Mouse (Mus musculus) embryonic facial prominence, embryonic 13.5 days (tissue): ENCODE measurements at regions not wholly inside any gene's neighbourhood (a gene's known extent, or its start where the extent isn't known, plus 50 kb on each side); places are given as distances from the start of the nearest gene placed in this dataset.
A peak's percentile ranks its signal among the peaks of the same experiment; 100 is the strongest.

ENCODE experiments used
- ATAC-seq: fragments of 200-750 bp; cut with Nextera tagmentation; 2 replicates; pipeline ENCODE4 v1.8.0; 2017; ENCODE audit warnings: low read depth; ENCODE audit not compliant: insufficient number of reproducible peaks, insufficient read depth, low FRiP score, low TSS enrichment
- H3K27ac ChIP-seq: fragments of 300-500 bp; sonication (generic); 2 replicates; pipeline ENCODE4 v1.5.1; 2015; ENCODE audit warnings: moderate library complexity, mild to moderate bottlenecking, inconsistent platforms
- H3K27me3 ChIP-seq: fragments of 300-500 bp; sonication (generic); 2 replicates; pipeline ENCODE4 v1.6.1; 2015; ENCODE audit warnings: mild to moderate bottlenecking, inconsistent platforms
- H3K36me3 ChIP-seq: fragments of 300-500 bp; sonication (generic); 2 replicates; pipeline ENCODE4 v1.6.1; 2015; ENCODE audit warnings: mild to moderate bottlenecking, inconsistent platforms
- H3K4me1 ChIP-seq: fragments of 300-500 bp; sonication (generic); 2 replicates; pipeline ENCODE4 v1.6.1; 2015; ENCODE audit warnings: inconsistent platforms
- H3K4me2 ChIP-seq: fragments of 300-500 bp; sonication (generic); 2 replicates; pipeline ENCODE4 v1.6.1; 2015; ENCODE audit warnings: moderate library complexity, mild to moderate bottlenecking, inconsistent platforms
- H3K4me3 ChIP-seq: fragments of 300-500 bp; sonication (generic); 2 replicates; pipeline ENCODE4 v1.5.1; 2015; ENCODE audit warnings: mild to moderate bottlenecking, inconsistent platforms
- H3K9ac ChIP-seq: fragments of 300-500 bp; sonication (generic); 2 replicates; pipeline ENCODE4 v1.6.1; 2015; ENCODE audit warnings: mild to moderate bottlenecking, inconsistent platforms
- H3K9me3 ChIP-seq: fragments of 300-500 bp; sonication (generic); 2 replicates; pipeline ENCODE4 v1.6.1; 2016; ENCODE audit warnings: inconsistent platforms
- WGBS: fragments of 180-500 bp; shearing (Covaris S2); methylation state at CpG from one replicate; pipeline ENCODE4 v1.1.7; 2015; ENCODE audit warnings: mixed read lengths; 5-methylcytosine and 5-hydroxymethylcytosine counted together

DNA sequence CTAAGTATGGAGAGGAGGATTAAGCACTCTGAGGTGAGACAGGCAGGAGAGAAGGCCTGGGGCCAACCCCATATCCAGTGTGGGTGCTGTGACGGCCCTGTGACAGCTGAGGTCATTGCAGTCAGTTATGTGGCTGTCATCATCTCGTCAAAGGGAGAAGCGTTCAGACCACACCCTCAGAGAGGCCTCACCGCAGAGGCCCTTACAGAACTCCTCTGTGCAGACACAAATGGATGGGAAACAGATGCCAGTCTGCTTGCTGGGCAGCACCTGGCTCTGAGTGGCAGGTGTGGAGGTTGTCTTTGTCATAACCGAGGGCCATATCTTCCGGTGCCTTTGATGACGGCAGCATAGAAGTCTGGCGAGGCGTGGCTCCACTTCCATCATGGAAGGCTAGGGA lies 73.2 kb upstream of the Pmepa1 start:
- Histone ChIP-seq H3K9me3 (no peaks in the 10 kb centered on the region), H3K27me3 (no peaks in the 10 kb centered on the region), H3K4me2 (no peak overlapping the region), H3K27ac (no peak overlapping the region), H3K36me3 (no peaks in the 10 kb centered on the region), H3K4me3 (no peak overlapping the region), H3K9ac (no peak overlapping the region), H3K4me1 (peaks cover 48% of the 10 kb centered on the region)
- WGBS, result 50% methylated on average over 9 of the region's 9 CpGs
- no peak for ATAC-seq

DNA sequence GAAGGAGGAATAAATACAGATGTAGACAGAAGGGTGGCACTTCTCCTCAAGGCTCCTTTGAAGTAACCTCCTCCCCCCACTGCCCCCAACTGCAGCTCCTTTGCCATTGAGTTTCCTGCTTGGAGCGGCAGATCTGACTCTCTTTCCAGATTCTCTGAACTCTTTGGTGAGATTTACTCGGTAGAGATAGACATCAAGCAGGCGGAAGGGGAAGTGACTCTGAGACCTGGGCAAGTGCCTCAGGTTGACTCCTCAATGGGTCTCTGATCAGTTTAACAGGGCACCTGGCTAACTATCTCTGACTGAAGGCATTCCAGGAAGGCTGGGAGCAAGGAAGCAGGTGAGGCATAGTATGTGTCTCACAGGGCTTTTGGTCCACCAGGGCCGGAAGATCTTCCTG lies 73.6 kb upstream of the Pmepa1 start:
- Histone ChIP-seq H3K4me2 (no peak overlapping the region), H3K9ac (no peak overlapping the region), H3K4me1 (peaks cover 48% of the 10 kb centered on the region), H3K36me3 (no peaks in the 10 kb centered on the region), H3K27ac (no peak overlapping the region), H3K9me3 (no peaks in the 10 kb centered on the region), H3K27me3 (no peaks in the 10 kb centered on the region), H3K4me3 (no peak overlapping the region)
- no peak for ATAC-seq
- 83% methylated on average over 4 of the region's 4 CpGs for WGBS

DNA sequence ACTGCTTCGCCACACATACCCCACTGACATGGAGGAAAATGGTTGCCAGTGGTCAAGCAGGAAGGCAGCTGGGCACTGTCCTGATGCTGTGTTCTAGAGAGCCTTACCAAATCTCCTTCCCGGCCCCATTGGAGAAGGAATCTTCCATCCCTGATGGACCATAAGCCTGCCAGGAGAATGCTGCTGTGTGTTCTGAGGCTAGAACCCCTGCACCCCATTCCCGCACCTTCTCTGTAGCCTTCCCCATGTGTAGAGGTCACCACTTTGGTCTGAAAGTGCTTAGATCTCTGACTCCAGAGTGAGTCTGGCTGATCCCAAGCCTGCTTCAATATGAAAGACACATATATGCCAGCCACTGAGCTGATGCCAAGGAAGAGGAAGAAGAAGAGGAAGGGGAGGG lies 74.1 kb upstream of the Pmepa1 start:
- H3K4me2 ChIP-seq, result no peak overlapping the region
- H3K4me3 ChIP-seq, result no peak overlapping the region
- H3K27me3 ChIP-seq, result no peaks in the 10 kb centered on the region
- no peak overlapping the region for H3K9ac ChIP-seq
- no peak overlapping the region for H3K27ac ChIP-seq
- H3K36me3 ChIP-seq, result no peaks in the 10 kb centered on the region
- H3K4me1 ChIP-seq, result peaks cover 48% of the 10 kb centered on the region
- ATAC-seq, result no peak
- no peaks in the 10 kb centered on the region for H3K9me3 ChIP-seq
- WGBS, result 90% methylated on average over 3 of the region's 3 CpGs

DNA sequence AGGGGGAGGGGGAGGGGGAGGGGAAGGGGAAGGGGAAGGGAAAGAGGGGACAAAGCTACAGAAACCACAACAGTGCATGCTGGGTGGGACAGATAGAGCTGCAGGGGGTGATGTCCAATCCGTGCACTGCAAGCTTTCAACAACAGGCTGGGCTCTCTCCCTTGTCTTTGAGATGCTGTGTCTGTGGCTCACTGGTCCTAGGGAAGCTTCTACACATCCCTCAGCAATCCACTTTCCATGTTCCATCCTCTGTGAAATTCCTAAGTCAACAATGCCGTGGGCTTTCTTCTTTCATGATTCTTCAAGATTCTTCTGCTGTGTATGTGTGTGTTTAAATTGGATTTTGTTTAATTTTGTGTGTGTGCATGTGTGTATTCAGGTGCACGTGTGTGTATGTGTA lies 74.5 kb upstream of the Pmepa1 start:
- ATAC-seq, result no peak
- H3K27ac ChIP-seq, result peak overlapping the region; percentile 94
- H3K4me2 ChIP-seq, result no peak overlapping the region
- no peak overlapping the region for H3K9ac ChIP-seq
- 59% methylated on average over 3 of the region's 3 CpGs for WGBS
- H3K4me1 ChIP-seq, result peaks cover 51% of the 10 kb centered on the region
- H3K36me3 ChIP-seq, result no peaks in the 10 kb centered on the region
- no peak overlapping the region for H3K4me3 ChIP-seq
- no peaks in the 10 kb centered on the region for H3K27me3 ChIP-seq
- no peaks in the 10 kb centered on the region for H3K9me3 ChIP-seq

DNA sequence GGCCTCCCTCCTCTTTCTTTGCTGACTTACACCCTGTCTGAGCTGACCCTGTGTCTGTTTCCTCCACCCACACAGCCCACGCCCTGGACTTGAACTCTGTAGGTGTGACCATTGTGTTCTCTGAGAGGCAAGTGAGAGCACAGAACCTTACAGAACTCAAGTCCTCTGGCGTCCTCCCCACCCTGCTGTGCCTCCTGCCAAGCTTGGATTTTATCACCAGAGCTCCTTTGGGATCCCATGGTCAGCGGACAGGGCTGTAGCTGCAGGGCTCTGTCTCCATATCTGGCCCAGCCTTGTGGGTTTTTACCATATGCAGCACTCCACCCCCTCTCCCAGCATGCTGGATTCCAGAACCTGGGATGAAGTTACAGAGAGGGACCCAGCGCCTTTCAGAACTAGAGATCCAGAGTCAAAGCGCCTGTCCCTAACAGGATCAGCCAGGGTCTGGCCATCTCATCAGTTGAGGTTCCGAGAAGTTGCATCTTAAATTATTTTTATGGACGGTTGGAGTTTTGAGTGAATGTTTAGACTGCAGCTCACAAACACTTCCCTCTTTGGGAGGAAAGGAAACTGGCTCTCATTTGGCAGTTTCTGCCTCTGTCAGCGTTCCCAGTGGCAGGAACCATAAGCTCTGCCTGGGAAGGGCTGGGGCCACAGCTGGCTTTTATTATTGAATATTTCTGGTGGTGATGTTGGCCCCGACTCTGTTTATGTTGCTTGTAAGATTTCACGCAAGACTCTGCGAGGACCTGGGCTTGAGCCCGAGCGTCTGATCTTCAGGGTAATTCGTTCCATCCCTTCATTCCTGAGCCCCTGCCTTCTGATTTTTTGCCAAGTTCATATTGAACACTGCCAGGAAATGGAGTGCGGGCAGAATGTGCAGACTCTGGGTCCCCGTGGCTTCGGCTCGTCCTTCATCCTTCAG lies 75.8 kb upstream of the Pmepa1 start:
- no peaks in the 10 kb centered on the region for H3K36me3 ChIP-seq
- WGBS, result 12% methylated on average over 18 of the region's 18 CpGs
- H3K9me3 ChIP-seq, result no peaks in the 10 kb centered on the region
- no peak overlapping the region for H3K4me3 ChIP-seq
- no peaks in the 10 kb centered on the region for H3K27me3 ChIP-seq
- peak overlapping the region; percentile 38 for H3K4me2 ChIP-seq
- H3K9ac ChIP-seq, result no peak overlapping the region
- H3K4me1 ChIP-seq, result peaks cover 56% of the 10 kb centered on the region
- H3K27ac ChIP-seq, result peak overlapping the region; percentile 94
- ATAC-seq, result peak; percentile 87

DNA sequence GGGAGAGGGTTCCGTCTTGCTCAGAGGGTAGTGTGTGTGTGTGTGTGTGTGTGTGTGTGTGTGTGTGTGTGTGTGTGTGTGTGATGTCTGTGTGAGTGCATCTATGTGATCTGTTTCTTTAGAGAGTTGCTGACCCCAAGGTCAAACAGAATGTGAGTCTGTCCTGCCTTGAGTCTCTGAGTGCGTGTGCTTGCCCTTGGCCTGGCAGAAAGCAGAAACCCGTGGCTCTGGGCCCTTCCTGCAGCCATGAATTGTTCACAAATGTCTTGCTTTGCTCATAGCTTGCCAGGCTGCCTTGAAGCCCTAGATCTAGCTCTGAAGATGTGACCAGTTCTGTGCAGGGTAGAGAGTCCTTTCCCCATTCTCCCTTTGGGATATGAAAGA lies 76.4 kb upstream of the Pmepa1 start:
- H3K27ac ChIP-seq, result peak overlapping the region; percentile 94
- no peak overlapping the region for H3K4me3 ChIP-seq
- no peak overlapping the region for H3K9ac ChIP-seq
- H3K4me2 ChIP-seq, result 0 out of 2 replicates have a peak overlapping the region, but pooled peaks have one; percentile 18
- WGBS, result 9% methylated on average over 3 of the region's 3 CpGs
- H3K36me3 ChIP-seq, result no peaks in the 10 kb centered on the region
- no peak for ATAC-seq
- H3K4me1 ChIP-seq, result peaks cover 56% of the 10 kb centered on the region
- H3K27me3 ChIP-seq, result no peaks in the 10 kb centered on the region
- no peaks in the 10 kb centered on the region for H3K9me3 ChIP-seq

DNA sequence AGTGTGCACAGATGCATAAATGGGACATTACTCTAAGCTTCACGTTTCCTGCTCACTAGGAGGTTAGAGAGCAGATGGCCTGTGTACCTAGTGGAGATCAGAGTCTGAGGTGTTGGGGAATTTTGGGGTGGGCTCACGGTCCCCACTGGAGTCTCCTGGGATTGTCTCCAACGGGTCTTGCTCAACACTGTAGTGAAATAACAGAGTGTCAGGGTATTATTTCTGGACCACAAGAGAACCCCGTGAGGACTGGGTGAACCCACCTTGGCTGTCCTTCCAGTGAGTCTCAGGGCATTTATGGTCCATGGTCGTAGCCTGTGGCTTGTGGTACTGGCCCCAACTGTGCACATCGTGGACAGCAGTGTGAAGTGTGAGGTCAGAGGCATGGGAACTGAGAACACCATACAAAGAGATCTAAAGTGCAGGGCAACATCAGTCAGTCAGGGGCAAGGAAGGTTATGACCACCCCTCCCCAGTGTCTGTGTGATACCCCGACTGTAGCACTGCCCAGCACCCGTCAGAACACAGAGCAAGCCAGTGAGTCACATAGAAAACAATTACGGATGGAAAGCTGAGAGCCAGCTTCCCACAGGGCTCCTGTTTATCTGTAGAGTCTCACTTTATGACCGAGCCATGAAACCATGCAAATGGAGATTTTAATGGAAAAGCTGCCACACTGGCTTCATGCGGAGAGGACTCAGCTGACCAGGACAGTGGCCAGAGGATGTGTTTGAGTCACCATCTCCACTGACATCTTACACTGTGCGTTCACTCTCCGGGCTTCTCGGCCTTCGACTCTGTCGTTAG lies 77.3 kb upstream of the Pmepa1 start:
- H3K9ac ChIP-seq, result no peak overlapping the region
- H3K27ac ChIP-seq, result peak overlapping the region; percentile 94
- no peak overlapping the region for H3K4me3 ChIP-seq
- no peaks in the 10 kb centered on the region for H3K36me3 ChIP-seq
- peaks cover 56% of the 10 kb centered on the region for H3K4me1 ChIP-seq
- WGBS, result 71% methylated on average over 16 of the region's 16 CpGs
- no peaks in the 10 kb centered on the region for H3K9me3 ChIP-seq
- H3K4me2 ChIP-seq, result no peak overlapping the region
- H3K27me3 ChIP-seq, result no peaks in the 10 kb centered on the region
- no peak for ATAC-seq

DNA sequence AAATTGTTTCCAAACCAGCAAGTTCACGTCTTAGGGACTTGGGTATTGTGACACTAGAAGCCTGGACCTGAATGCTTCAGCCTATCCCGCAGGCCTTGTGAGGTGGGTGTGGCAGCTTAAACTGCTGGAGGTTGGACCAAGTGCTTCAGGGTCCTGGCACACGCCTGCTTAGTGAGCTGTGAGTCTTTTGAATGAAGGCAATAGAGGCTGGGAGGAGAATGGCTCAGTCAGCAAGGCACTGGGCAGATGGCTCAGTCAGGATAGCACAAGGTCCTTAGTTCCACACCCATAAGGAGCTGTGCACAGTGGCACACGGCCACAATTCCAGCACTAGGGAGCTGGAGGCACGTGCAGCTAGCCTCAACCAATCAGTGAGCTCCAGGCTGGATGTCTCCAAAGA lies 80.5 kb upstream of the Pmepa1 start:
- 69% methylated on average over 5 of the region's 5 CpGs for WGBS
- H3K36me3 ChIP-seq, result no peaks in the 10 kb centered on the region
- ATAC-seq, result no peak

DNA sequence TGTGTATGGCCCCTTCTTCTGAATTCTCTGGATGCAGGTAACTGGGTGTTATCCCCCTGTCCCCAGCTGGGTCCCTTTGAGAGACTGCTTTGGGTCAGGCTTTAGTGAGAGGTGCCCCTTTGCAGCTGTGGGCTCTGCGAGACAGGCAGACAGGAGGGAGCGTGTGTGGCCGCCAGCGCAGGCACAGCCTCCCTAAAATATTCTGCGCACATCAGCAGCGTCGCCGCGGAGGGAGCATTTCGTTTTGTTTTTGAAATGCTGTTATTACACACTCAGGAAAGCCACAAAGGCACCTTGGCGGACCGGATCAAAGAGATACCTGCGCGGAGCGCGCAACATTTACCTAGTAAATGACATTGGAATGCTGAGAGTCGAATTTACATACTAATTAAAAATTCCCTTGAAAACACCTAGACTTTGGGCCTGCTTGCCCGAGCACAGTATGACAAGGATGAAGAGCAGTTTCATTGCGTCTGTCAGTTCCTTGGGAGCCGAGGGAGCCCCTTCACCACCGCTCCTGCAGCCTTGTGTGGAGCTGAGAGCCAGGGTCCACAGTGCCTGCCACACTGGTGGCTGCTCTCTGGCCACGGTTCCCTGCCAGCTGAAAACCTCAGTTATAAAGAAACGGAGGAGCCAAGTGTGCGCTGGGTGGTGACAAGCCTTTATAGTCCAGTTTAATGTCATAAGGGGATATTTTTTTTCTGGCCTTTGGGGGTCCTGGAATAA lies 89.3 kb upstream of the Pmepa1 start:
- H3K9me3 ChIP-seq, result no peaks in the 10 kb centered on the region
- 13% methylated on average over 24 of the region's 24 CpGs for WGBS
- no peaks in the 10 kb centered on the region for H3K36me3 ChIP-seq
- 0 out of 2 replicates have a peak overlapping the region, but pooled peaks have one; percentile 0 for H3K4me3 ChIP-seq
- ATAC-seq, result no peak
- H3K4me1 ChIP-seq, result peaks cover 38% of the 10 kb centered on the region
- H3K27ac ChIP-seq, result no peak overlapping the region
- 0 out of 2 replicates have a peak, but pooled peaks cover 12% of the 10 kb centered on the region for H3K27me3 ChIP-seq
- H3K4me2 ChIP-seq, result peak overlapping the region; percentile 43; the same call in 1 of the 2 replicates
- peak overlapping the region; percentile 40; the same call in 1 of the 2 replicates for H3K9ac ChIP-seq

More for the DNA sequence above, 80.5 kb upstream of the Pmepa1 start:
- no peaks in the 10 kb centered on the region for H3K9me3 ChIP-seq
- no peak overlapping the region for H3K4me3 ChIP-seq
- no peak overlapping the region for H3K27ac ChIP-seq
- H3K27me3 ChIP-seq, result no peaks in the 10 kb centered on the region
- peaks cover 31% of the 10 kb centered on the region for H3K4me1 ChIP-seq
- H3K4me2 ChIP-seq, result no peak overlapping the region
- no peak overlapping the region for H3K9ac ChIP-seq

DNA sequence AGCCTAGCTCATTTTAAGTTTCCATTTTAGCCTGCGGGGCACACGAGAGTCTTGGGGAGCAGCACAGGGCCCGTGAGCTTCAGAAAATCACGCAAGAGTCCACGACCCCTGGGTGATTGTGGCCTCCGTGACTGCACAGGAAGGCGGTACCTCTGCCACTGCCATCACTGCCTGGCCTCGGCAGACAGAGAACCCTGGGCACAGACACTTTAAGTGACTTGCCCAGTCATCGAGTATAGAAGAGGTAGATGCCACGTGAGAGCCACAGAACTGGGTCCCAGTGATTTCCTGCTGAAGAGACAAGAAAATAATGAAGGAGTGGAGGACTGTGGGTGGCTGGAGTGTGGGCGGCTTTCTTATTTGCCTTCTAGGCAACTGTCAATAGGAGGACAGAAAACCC lies 90.4 kb upstream of the Pmepa1 start:
- Histone ChIP-seq H3K9me3 (peaks cover 2% of the 10 kb centered on the region; the same call in 1 of the 2 replicates), H3K27me3 (0 out of 2 replicates have a peak, but pooled peaks cover 12% of the 10 kb centered on the region), H3K27ac (no peak overlapping the region), H3K36me3 (no peaks in the 10 kb centered on the region), H3K9ac (no peak overlapping the region), H3K4me3 (no peak overlapping the region), H3K4me1 (peaks cover 38% of the 10 kb centered on the region), H3K4me2 (no peak overlapping the region)
- 70% methylated on average over 11 of the region's 11 CpGs for WGBS
- ATAC-seq, result no peak

DNA sequence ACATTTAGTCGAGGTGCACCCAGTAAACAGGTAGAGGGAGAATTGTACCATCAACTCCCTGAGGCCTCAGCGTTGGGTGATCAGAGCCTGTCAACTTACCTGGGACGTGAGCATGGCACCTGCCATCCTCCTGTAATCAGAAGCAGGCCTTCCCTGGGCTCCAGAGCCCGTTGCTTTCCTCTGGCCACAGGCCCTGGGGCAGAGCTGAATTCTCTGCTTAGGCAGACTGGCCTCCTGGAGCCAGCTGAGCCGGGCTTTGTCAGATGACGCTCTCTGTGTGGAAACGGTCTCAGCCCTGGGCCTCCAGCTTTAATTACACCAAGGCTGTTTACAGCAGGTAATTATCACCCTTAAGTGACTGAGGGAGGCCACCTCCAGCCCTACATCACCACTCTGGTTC lies 92.6 kb upstream of the Pmepa1 start:
- H3K4me2 ChIP-seq, result no peak overlapping the region
- no peaks in the 10 kb centered on the region for H3K36me3 ChIP-seq
- H3K27me3 ChIP-seq, result 0 out of 2 replicates have a peak, but pooled peaks cover 12% of the 10 kb centered on the region
- no peak overlapping the region for H3K27ac ChIP-seq
- H3K9me3 ChIP-seq, result peaks cover 11% of the 10 kb centered on the region
- H3K4me3 ChIP-seq, result no peak overlapping the region
- H3K4me1 ChIP-seq, result peaks cover 38% of the 10 kb centered on the region
- 33% methylated on average over 7 of the region's 7 CpGs for WGBS
- H3K9ac ChIP-seq, result no peak overlapping the region; the same call in 1 of the 2 replicates
- ATAC-seq, result no peak
